Mouse (Mus musculus) thymus, postnatal 10 days (tissue): ENCODE data around the gene Yod1.

Source experiments
- DNase-seq, 2 experiments: peaks; one replicate each; pipeline ENCODE4 v3.0.0; 2021; ENCODE audit warnings: low spot score in 2 of 2

The Yod1 gene

DNA sequence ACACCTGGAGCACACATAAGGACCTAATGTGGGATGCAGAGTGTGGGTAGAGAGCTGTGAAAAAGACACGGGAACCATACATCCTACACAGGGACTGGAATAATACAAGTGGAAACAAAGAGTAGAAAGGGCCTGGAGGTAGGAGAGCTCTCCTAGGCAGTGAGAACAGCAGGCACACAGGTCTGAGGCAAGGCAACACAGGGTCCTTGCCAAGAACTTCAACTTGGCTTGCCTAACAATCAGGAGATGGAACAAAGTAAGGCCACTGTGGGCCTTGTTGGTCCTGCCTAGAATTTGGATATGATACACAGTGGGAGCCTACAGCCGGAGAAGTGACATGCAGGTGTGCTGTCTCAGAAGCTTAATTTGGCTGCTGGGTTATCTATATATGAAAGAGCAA is 52.8 kb downstream of the Yod1 start:
- no peak for DNase-seq

- DNase-seq, result no peak
These were observed 53.4 kb downstream of the Yod1 start for GRCm38 (mm10) chr1:130770487-130770886.

DNA sequence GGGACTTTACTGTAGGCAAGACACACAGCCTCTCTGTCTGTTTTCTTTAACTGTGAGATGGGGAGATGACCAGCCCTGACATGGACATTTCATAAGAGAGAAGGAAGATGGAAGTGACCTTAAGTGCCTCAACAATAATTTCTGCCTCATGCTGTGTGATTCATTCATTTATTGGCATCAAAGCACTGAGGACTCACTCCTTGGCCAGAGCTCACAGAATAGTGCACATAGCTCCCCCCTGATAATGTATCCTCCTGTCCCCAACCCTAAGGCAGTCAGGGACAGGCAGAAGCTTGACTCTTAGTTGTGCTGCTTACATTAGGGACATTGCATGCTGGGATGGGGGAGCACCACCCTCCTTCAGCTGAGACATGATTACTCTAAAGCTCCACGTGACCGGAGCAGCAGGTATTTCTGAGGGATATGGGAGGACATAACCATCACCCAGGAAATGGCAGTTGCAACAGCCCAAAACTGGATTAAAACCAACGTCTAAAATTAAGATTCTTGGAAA is 53.9 kb downstream of the Yod1 start:
- no peak for DNase-seq
